Mouse (Mus musculus) thymus, postnatal 36 days (tissue): ENCODE measurements around the gene Efcc1.

Experiments used
- DNase-seq, 2 experiments: peaks; one replicate each; pipeline ENCODE4 v3.0.0; 2022; ENCODE audit warnings: mixed read lengths in 2 of 2

Efcc1 gene

GRCm38 (mm10) chr6:87730591-87731462 lies at the start of gene Efcc1:
Efcc1 (plus strand) TSS chr6:87730869.
- no peak for DNase-seq

- DNase-seq = no peak
Observed at GRCm38 (mm10) chr6:87695947-87696346, 34.7 kb upstream of the Efcc1 start.

GRCm38 (mm10) chr6:87696544-87696943 lies 34.1 kb upstream of the Efcc1 start:
- no peak for DNase-seq

- no peak for DNase-seq
Observed at GRCm38 (mm10) chr6:87706246-87706645, 24.4 kb upstream of the Efcc1 start.

GRCm38 (mm10) chr6:87712311-87712710 lies 18.4 kb upstream of the Efcc1 start:
- DNase-seq = no peak

- no peak for DNase-seq
Observed at GRCm38 (mm10) chr6:87714091-87714490, 16.6 kb upstream of the Efcc1 start.

- peak; percentile 44 to 60 for DNase-seq
Observed at GRCm38 (mm10) chr6:87722631-87723030, 8.0 kb upstream of the Efcc1 start.

DNA sequence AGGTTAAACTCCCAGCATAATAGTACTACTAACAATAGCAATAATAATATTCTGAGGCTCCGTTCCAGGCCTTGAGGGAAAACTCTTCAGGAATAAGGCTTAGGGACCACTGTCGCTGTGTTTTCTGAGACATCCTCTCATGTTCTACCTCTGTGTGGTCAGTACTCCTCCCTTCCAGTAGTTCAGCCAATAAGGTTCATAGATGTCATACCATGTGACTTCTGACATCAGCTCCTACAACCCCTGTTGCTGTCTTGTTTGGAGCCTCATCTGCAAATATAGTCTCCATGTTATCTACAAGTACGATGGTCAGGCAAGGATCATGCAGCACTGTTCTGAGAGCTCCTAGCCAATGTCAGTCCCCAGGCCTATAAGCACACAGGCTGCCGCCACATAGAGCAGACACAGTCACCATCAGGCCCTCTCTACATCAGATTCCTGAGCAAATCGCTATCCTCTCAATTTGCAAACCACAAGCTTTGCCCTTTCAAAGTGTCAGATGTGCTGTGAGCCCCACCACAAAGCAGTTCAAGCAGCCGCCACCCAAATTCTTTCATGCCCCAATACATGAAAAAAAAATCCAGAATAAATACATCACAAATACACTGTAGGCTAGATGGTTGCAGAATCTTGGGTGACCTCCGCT lies 5.3 kb upstream of the Efcc1 start:
- no peak for DNase-seq

- DNase-seq = no peak
Observed at GRCm38 (mm10) chr6:87728102-87728501, 2.6 kb upstream of the Efcc1 start.

- DNase-seq = no peak
Observed at GRCm38 (mm10) chr6:87730141-87730540, 528 bp upstream of the Efcc1 start.

DNA sequence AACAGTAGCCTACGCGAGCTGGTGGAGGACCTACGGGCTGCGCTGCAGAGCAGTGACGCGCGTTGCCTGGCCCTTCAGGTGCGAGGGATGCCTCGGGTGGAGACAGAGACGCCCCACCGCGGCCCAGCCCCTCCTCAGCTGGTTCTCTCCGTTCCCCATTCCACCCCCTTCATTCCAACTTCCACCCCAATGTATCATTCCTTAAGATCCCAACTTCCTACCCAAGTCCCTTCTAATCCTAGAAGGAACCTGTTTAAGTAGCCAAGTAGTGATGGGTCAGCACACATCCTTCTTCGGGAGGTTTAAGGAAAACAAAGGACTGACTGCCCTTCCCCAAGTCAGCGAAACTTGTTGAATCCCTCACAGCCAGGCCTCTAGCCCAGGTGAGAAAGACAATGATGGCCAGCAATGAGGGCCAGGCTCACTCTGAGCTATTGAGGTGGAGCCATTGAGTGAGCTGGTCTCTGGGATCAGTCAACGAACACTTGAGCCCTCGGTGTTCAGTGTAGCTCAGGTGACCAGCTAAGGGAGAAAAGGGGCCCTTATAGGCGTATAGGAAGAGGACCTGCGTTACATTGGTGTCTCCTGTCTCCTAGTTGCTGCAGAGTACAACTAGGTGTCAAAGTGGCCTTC lies 910 bp downstream of the Efcc1 start:
- DNase-seq = no peak

- no peak for DNase-seq
Observed at GRCm38 (mm10) chr6:87732151-87733011, 1.7 kb downstream of the Efcc1 start.

DNA sequence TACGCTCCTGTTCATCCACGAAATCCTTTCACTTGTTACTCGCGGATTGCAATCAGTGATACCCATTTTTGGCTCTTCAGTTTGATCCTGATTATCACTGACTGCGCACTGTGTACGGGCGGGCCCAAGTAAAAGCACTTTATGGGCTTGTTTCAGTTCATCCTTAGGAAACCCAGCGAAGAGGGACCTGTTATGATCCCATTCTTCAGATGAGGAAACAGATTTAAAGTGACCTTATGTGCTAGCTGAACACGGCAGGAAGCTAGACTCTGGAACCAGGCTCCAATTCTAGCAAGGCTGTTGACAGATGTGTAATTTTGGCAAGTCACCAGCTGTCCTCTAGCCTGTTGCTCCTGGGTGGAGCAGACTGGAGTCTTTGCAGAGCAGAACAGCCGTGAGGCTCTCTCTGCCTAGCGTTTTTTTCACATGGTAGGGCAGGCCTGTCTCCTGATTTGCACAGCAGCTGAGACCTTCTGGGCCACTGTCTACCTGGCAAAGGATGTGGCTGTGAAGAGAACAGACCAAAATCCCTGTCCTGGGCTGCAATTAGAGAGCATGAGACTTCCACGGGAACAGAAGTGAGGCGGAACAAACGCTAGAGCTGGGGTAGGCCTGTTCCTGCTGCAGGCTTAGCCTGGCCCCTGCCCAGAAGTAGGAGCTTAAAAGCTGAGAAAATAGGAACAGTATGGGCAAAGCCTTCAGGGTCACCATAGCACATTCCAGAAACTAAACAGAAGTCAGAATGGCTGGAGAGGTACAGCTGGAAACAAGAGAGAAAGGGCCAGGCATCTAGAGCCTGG lies 2.7 kb downstream of the Efcc1 start:
- DNase-seq = no peak

GRCm38 (mm10) chr6:87734136-87734535 lies 3.5 kb downstream of the Efcc1 start:
- no peak for DNase-seq

DNA sequence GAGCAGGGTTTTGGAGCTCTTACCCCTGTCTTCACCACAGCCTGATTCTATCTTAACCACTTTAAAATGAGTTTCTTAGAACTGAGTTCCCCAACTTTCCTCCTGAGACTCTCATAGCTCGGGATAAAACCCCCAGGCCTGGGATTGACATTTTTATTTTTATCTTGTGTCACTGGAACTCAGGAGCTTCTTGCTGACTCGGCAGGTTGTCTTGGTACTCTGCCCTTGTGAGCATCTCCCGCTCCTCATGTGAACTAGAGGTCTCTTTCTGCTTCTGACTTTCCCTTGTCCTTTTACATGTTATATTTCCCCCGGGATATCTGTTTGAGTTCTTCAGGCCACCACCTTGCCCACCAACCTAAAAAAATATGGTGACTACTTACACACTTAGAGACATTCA lies 6.3 kb downstream of the Efcc1 start:
- no peak for DNase-seq

- no peak for DNase-seq
Observed at GRCm38 (mm10) chr6:87737921-87738626, 7.4 kb downstream of the Efcc1 start.

GRCm38 (mm10) chr6:87739898-87740297 lies 9.2 kb downstream of the Efcc1 start:
- DNase-seq = no peak

- DNase-seq = no peak
Observed at GRCm38 (mm10) chr6:87740496-87740895, 9.8 kb downstream of the Efcc1 start.

GRCm38 (mm10) chr6:87741978-87742377 lies 11.3 kb downstream of the Efcc1 start:
- DNase-seq = no peak

DNA sequence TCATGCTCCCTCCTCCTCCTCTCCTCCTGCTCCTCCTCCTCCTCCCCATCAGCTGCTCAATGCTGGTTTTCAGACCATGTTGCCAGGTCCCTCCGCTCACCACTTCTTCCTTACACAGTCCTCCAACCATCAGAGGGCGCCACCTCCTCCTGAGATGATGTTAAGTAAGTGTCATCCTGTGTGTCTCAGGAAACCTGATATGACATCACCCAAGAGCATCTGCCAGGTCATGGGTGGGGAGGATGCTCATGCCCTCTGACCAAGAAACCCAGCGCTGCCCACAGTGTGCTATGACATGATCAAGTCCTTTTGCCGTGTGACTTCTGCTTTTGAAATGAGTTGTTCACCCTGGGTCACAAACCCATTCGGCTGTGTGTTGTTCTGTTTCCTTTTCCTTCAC lies 12.1 kb downstream of the Efcc1 start:
- DNase-seq = peak; percentile 12 to 20

GRCm38 (mm10) chr6:87743281-87743680 lies 12.6 kb downstream of the Efcc1 start:
- DNase-seq = no peak
